Mouse (Mus musculus): ENCODE measurements around the gene Hist2h3c1. TPM values are rescaled to one million over a fixed set of nuclear protein-coding genes. Genes with fewer than 3 reads are reported as not detected.
A peak's percentile ranks its signal among the peaks of the same experiment; 100 is the strongest.
"Not testable (repeated sequence)": the region's sequence is repeated elsewhere in the genome, so short reads cannot be mapped to it uniquely, and the experiment has no call there.

Gene Hist2h3c1
- total RNA-seq, 4 experiments from 2014 or later = not detected

DNA sequence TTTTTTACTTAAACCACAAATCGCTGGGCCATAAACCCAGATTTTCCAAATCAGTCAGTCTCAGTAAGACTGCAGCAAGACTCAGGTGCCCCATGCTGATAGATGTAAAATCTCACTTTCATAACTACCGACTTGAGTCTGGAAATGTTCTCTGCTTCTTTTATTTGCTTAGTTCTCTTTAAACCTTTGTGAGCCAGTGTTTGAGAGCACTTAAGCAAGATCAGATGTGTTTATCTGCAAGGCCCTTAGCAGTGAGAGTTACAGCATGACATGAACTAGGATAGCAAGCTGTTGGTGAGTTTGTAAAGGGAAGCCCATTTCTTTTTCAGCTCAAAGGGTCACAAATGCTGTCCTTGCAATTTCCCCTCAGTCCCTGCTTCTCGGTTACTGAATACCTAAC is 10.7 kb downstream of the Hist2h3c1 start:
- no peak for DNase-seq

GRCm38 (mm10) chr3:96260220-96260619 is 13.7 kb downstream of the Hist2h3c1 start:
- DNase-seq = no peak

GRCm38 (mm10) chr3:96261623-96262022 is 15.1 kb downstream of the Hist2h3c1 start:
- no peak for DNase-seq

- peak; percentile 89 for DNase-seq
Observed at GRCm38 (mm10) chr3:96262216-96262875, 15.9 kb downstream of the Hist2h3c1 start.

- peak; percentile 93 for DNase-seq
Observed at GRCm38 (mm10) chr3:96262979-96263550, 16.6 kb downstream of the Hist2h3c1 start, which contains the start of gene Hist2h4. Gene Hist2h4, minus strand, starts transcription at chr3:96263311.

GRCm38 (mm10) chr3:96263558-96264403 is 17.3 kb downstream of the Hist2h3c1 start:
- no peak for DNase-seq

- no peak for DNase-seq
Observed at GRCm38 (mm10) chr3:96264404-96264949, 18.0 kb downstream of the Hist2h3c1 start.

- no peak for DNase-seq
Observed at GRCm38 (mm10) chr3:96266132-96266710, 19.7 kb downstream of the Hist2h3c1 start.

- no peak for DNase-seq
Observed at GRCm38 (mm10) chr3:96267541-96267940, 21.1 kb downstream of the Hist2h3c1 start.

GRCm38 (mm10) chr3:96268051-96268775 is 21.7 kb downstream of the Hist2h3c1 start, which contains the start of gene Hist2h3b:
Gene Hist2h3b, plus strand, starts transcription at chr3:96268654.
- peak; percentile 74 for DNase-seq

- not testable (repeated sequence) for DNase-seq
Observed at GRCm38 (mm10) chr3:96268776-96269378, 22.4 kb downstream of the Hist2h3c1 start.

DNA sequence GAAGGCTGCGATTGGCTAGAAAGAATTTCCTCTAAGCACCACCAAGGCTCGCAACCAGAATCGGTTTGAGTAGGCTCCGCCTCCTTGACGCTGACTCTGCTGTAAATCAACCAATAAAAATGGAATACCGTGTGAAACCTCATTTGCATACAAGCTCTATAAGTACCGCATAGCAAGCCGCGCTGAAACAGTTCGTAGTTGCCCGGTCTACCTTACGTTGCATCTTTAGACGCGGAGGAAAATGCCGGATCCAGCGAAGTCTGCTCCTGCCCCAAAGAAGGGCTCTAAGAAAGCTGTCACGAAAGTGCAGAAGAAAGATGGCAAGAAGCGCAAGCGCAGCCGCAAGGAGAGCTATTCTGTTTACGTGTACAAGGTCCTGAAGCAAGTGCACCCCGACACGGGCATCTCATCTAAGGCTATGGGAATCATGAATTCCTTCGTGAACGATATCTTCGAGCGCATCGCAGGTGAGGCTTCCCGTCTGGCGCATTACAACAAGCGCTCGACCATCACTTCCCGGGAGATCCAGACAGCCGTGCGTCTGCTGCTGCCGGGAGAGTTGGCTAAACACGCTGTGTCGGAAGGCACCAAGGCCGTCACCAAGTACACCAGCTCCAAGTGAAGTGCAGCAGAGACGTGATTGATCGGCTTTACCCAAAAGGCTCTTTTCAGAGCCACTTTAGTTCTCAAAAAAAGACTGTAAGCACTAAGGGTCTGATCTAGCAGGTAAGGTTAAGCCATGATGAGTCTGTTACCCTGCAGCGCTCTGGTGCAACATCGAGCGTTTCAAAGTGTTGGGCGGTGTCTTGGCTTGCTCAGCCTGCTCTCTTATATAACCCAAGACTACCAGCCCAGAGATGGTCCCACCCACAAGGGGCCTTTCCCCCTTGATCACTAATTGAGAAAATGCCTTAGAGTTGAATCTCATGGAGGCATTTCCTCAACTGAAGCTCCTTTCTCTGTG is 23.3 kb downstream of the Hist2h3c1 start, which contains the start of gene Hist2h2bb:
Gene Hist2h2bb (plus strand): TSS at position 242 of the 964 bp plus-strand sequence.
- peak; percentile 93 for DNase-seq

GRCm38 (mm10) chr3:96273591-96274465 is 27.3 kb downstream of the Hist2h3c1 start:
- no peak for DNase-seq

GRCm38 (mm10) chr3:96277428-96277799 is 30.9 kb downstream of the Hist2h3c1 start:
- DNase-seq = no peak

DNA sequence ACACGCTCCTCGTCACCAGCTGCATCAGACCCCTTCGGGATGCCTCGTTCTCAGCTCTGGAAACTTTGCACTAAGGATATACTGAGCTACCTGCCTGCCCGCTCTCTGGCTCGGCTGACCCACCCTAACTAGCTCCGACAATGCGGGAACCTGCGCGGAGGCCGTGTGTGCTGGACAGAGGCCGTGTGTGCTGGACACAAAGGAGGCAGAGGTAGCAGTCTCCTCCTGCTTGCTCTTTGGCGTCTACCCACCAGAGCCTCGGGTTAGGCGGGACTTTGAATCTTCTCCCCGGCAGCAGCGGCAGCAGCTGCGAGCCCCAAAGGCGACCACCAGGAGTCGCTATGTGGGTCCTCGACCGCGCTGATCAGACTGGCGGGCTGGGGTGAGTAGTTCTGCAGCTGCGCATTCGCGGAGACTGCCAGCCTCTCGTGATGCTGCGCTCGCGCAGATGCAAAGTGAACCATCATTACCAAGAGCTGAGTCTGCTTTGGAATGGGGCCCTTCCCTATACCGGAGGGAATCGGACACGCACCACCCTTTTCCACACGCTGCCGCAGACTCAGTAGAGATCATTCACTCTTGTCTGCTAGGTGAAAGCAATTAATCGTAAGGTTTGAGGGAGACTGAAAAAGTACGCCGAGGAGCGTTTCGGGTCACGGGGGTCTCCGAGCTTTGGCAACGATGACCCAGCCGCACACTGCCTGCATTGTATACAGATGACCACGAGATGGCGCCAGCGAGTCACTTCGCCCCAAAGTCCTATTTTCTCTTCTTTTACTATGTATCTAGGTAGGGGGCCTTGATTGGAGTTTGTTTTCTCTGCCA is 31.5 kb downstream of the Hist2h3c1 start:
- DNase-seq = peak; percentile 86

GRCm38 (mm10) chr3:96280660-96281059 is 34.2 kb downstream of the Hist2h3c1 start:
- DNase-seq = no peak

DNA sequence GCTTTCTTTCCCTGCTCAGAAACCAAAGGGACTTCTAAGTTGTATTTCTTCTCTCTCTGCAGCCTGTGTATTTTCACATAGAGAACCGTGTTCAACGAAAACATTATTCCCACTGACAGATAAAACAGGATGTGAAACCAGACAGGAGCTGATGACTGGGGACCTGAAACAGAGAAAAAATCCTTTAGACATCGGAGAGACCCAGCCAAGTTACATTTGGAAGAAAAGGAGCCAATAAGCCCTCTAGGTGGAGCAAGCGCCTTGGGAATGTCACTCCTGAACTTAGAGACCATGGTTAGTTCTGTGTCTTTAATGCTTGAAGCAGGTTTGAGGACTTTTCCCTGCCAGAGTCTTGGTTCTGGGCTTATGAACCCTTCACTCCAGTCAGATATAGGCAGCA is 38.0 kb downstream of the Hist2h3c1 start:
- no peak for DNase-seq

- not testable (repeated sequence) for DNase-seq
Observed at GRCm38 (mm10) chr3:96287334-96287733, 40.8 kb downstream of the Hist2h3c1 start.

Measured in adrenal gland, adult 8-10 months (tissue).